Mouse (Mus musculus): ENCODE measurements around the gene Tcam1. TPM values are rescaled to one million over a fixed set of nuclear protein-coding genes. Genes with fewer than 3 reads are reported as not detected.

The Tcam1 gene
- polyA plus RNA-seq, 1 experiment from 2014 or later, result 0.41 TPM

DNA sequence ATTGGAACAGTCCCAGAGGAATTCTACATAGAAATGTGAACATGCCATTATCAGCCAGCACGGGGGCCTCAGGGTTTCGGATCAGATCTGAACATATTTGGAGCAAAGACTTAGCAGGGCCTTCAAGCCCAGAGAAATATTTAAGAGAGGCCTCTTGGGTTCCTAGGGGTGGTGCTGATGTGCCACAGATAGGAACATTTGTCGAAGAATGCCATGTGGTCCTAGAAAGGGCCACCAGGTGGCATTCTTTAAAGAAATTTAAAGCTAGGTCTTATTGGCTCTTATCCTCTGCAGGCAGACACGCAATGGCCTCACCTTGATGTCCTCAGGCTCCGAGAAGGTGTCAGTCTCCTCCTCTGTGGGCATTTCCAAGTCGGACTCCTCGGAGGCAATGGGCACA lies 53.2 kb downstream of the Tcam1 start:
- Histone ChIP-seq H3K9ac (replicated peaks; ENCODE audit: low read depth, low read length) (no peak overlapping the region), H3K4me1 (ENCODE audit: control insufficient read depth, insufficient read depth, low read length) (no peaks in the 10 kb centered on the region), H3K4me3 (ENCODE audit: low read depth, low read length) (no peak overlapping the region), H3K4me2 (replicated peaks; ENCODE audit: low read depth, low read length) (no peak overlapping the region), H3K9me3 (ENCODE audit: control insufficient read depth, low read depth, low read length) (no peaks in the 10 kb centered on the region), H3K27ac (ENCODE audit: low read length) (no peak overlapping the region), H3K36me3 (ENCODE audit: control insufficient read depth, insufficient read depth, low read length) (no peaks in the 10 kb centered on the region), H3K27me3 (ENCODE audit: control insufficient read depth, insufficient read depth, low read length) (no peaks in the 10 kb centered on the region)
- no peak for ATAC-seq (ENCODE audit: insufficient number of reproducible peaks, insufficient read depth, low FRiP score, low read depth)
- WGBS, result 54% methylated on average over 7 of the region's 7 CpGs

DNA sequence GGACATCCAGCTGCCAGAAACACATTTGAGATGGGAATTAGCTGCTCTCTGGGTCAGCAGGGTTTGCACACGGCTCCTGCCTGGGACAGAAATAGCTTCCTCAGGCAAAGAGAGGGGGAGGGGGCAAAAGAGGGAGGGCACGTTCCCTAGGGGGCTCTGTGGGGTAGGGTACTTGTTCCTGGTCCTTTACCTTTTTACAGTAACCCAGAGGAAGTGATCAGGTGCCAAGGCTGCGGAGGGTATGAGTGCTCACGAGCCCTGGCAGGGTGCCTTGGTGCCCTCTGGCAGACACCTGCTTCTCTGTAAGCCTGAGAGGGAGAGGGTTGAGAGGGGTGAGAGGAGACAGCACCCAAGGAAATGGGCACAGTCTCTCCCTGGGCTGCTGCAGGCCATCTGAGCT lies 56.0 kb downstream of the Tcam1 start:
- Histone ChIP-seq H3K4me1 (ENCODE audit: control insufficient read depth, insufficient read depth, low read length) (no peaks in the 10 kb centered on the region), H3K27me3 (ENCODE audit: control insufficient read depth, insufficient read depth, low read length) (no peaks in the 10 kb centered on the region), H3K9me3 (ENCODE audit: control insufficient read depth, low read depth, low read length) (no peaks in the 10 kb centered on the region), H3K4me3 (ENCODE audit: low read depth, low read length) (no peak overlapping the region), H3K36me3 (ENCODE audit: control insufficient read depth, insufficient read depth, low read length) (no peaks in the 10 kb centered on the region), H3K27ac (ENCODE audit: low read length) (no peak overlapping the region), H3K9ac (replicated peaks; ENCODE audit: low read depth, low read length) (no peak overlapping the region), H3K4me2 (replicated peaks; ENCODE audit: low read depth, low read length) (no peak overlapping the region)
- no peak for ATAC-seq (ENCODE audit: insufficient number of reproducible peaks, insufficient read depth, low FRiP score, low read depth)
- WGBS, result 55% methylated on average over 4 of the region's 4 CpGs

DNA sequence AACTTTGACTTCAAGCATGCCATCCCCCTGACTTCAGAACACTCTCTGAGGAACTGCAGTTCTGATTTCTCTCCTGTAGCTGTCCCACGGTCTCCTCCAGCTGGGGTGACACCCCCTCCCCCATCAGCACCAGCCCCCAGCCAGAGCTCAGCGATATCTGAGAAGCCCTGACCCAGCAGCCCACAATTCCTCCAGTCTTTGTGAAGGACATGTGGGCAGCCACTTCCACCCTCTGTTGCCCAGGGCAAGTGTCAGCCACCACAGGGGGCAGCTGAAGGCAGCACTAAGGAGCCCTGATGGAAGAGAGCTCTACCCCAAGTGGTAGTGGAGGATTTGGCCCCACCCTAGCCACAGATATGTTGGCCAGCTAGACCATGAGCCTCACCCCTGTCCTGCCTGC lies 57.6 kb downstream of the Tcam1 start:
- WGBS, result 0% methylated on average over 2 of the region's 2 CpGs
- Histone ChIP-seq H3K36me3 (ENCODE audit: control insufficient read depth, insufficient read depth, low read length) (no peaks in the 10 kb centered on the region), H3K27ac (ENCODE audit: low read length) (no peak overlapping the region), H3K4me2 (replicated peaks; ENCODE audit: low read depth, low read length) (no peak overlapping the region), H3K4me1 (ENCODE audit: control insufficient read depth, insufficient read depth, low read length) (no peaks in the 10 kb centered on the region), H3K9me3 (ENCODE audit: control insufficient read depth, low read depth, low read length) (no peaks in the 10 kb centered on the region), H3K9ac (replicated peaks; ENCODE audit: low read depth, low read length) (no peak overlapping the region), H3K4me3 (ENCODE audit: low read depth, low read length) (no peak overlapping the region), H3K27me3 (ENCODE audit: control insufficient read depth, insufficient read depth, low read length) (no peaks in the 10 kb centered on the region)
- ATAC-seq (ENCODE audit: insufficient number of reproducible peaks, insufficient read depth, low FRiP score, low read depth), result no peak

DNA sequence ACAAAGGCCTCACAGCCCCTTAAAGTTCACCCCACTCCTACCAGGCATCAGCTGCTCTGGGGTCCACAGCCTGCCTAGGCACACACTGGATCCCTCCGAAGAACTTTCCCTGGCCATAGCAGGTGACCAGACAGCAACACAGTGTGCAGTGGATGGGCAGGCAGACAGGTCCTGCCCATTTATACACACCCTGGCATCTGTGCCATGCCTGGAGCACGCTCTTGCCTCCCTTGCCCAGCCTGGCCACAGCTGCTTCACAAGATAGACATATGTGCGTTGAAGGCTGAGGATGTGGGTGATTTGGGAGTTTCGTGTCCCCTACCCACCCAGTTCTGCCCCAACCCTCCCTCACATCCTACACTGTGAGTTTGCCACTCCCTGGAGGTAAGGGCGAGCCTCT lies 61.6 kb downstream of the Tcam1 start:
- Histone ChIP-seq H3K4me1 (ENCODE audit: control insufficient read depth, insufficient read depth, low read length) (no peaks in the 10 kb centered on the region), H3K4me2 (replicated peaks; ENCODE audit: low read depth, low read length) (no peak overlapping the region), H3K9ac (replicated peaks; ENCODE audit: low read depth, low read length) (no peak overlapping the region), H3K4me3 (ENCODE audit: low read depth, low read length) (no peak overlapping the region), H3K9me3 (ENCODE audit: control insufficient read depth, low read depth, low read length) (no peaks in the 10 kb centered on the region), H3K27me3 (ENCODE audit: control insufficient read depth, insufficient read depth, low read length) (no peaks in the 10 kb centered on the region), H3K27ac (ENCODE audit: low read length) (no peak overlapping the region), H3K36me3 (ENCODE audit: control insufficient read depth, insufficient read depth, low read length) (no peaks in the 10 kb centered on the region)
- 79% methylated on average over 5 of the region's 5 CpGs for WGBS
- no peak for ATAC-seq (ENCODE audit: insufficient number of reproducible peaks, insufficient read depth, low FRiP score, low read depth)

Other genes with a start within 250 kb of the Tcam1 start
- gene Dcaf7, start 239.8 kb upstream of the Tcam1 start, polyA plus RNA-seq (2014; fragmentation: Nextera tagmentation; extraction: Ambion mirVana), result 61.9 and 63.0 TPM in 2 replicates
- 7.7 and 11.1 TPM in 2 replicates for gene Taco1, start 210.6 kb upstream of the Tcam1 start, polyA plus RNA-seq (2014; fragmentation: Nextera tagmentation; extraction: Ambion mirVana)
- gene Map3k3, start 192.1 kb upstream of the Tcam1 start, polyA plus RNA-seq (2014; fragmentation: Nextera tagmentation; extraction: Ambion mirVana), result 20.7 and 25.8 TPM in 2 replicates
- not detected in 2 replicates for gene Gm10840, start 115.8 kb upstream of the Tcam1 start, polyA plus RNA-seq (2014; fragmentation: Nextera tagmentation; extraction: Ambion mirVana)
- gene Limd2, start 115.8 kb upstream of the Tcam1 start, polyA plus RNA-seq (2014; fragmentation: Nextera tagmentation; extraction: Ambion mirVana), result 149 and 157 TPM in 2 replicates
- 23.2 and 27.5 TPM in 2 replicates for gene Strada, start 74.5 kb upstream of the Tcam1 start, polyA plus RNA-seq (2014; fragmentation: Nextera tagmentation; extraction: Ambion mirVana)
- 60.2 and 68.1 TPM in 2 replicates for gene Ccdc47, start 60.3 kb upstream of the Tcam1 start, polyA plus RNA-seq (2014; fragmentation: Nextera tagmentation; extraction: Ambion mirVana)
- gene Ddx42, start 59.7 kb upstream of the Tcam1 start, polyA plus RNA-seq (2014; fragmentation: Nextera tagmentation; extraction: Ambion mirVana), result 67.9 TPM in 2 replicates
- 50.2 and 54.3 TPM in 2 replicates for gene Ftsj3, start 20.6 kb upstream of the Tcam1 start, polyA plus RNA-seq (2014; fragmentation: Nextera tagmentation; extraction: Ambion mirVana)
- gene Psmc5, start 20.5 kb upstream of the Tcam1 start, polyA plus RNA-seq (2014; fragmentation: Nextera tagmentation; extraction: Ambion mirVana), result 241 and 254 TPM in 2 replicates
- gene Smarcd2, start 3.7 kb upstream of the Tcam1 start, polyA plus RNA-seq (2014; fragmentation: Nextera tagmentation; extraction: Ambion mirVana), result 82.8 and 86.2 TPM in 2 replicates
- gene Gh, start 25.2 kb downstream of the Tcam1 start, polyA plus RNA-seq (2014; fragmentation: Nextera tagmentation; extraction: Ambion mirVana), result not detected in 2 replicates
- gene Cd79b, start 38.1 kb downstream of the Tcam1 start, polyA plus RNA-seq (2014; fragmentation: Nextera tagmentation; extraction: Ambion mirVana), result 2.7 and 2.9 TPM in 2 replicates
- gene Scn4a, start 76.6 kb downstream of the Tcam1 start, polyA plus RNA-seq (2014; fragmentation: Nextera tagmentation; extraction: Ambion mirVana), result 0.13 TPM in 1 of 2 replicates, not detected in the other
- 0.49 and 0.77 TPM in 2 replicates for gene Prr29, start 88.8 kb downstream of the Tcam1 start, polyA plus RNA-seq (2014; fragmentation: Nextera tagmentation; extraction: Ambion mirVana)
- 43.3 and 43.4 TPM in 2 replicates for gene Icam2, start 111.4 kb downstream of the Tcam1 start, polyA plus RNA-seq (2014; fragmentation: Nextera tagmentation; extraction: Ambion mirVana)
- gene Ern1, start 211.2 kb downstream of the Tcam1 start, polyA plus RNA-seq (2014; fragmentation: Nextera tagmentation; extraction: Ambion mirVana), result 7.6 and 11.2 TPM in 2 replicates